Mouse (Mus musculus) embryonic fibroblast, embryonic 13.5 days (primary cell): ENCODE results near the gene Srsf6.

Source experiments
- CTCF ChIP-seq: IDR thresholded peaks from 2 replicates; pipeline ENCODE4 v1.5.1; 2011; ENCODE audit warnings: mild to moderate bottlenecking, control low read depth, low read length, moderate library complexity, borderline replicate concordance; ENCODE audit not compliant: insufficient read depth
- POLR2A ChIP-seq: IDR thresholded peaks from 2 replicates; pipeline ENCODE4 v1.6.1; 2011; ENCODE audit warnings: low read depth, mild to moderate bottlenecking, control low read depth, low read length, moderate library complexity

DNA sequence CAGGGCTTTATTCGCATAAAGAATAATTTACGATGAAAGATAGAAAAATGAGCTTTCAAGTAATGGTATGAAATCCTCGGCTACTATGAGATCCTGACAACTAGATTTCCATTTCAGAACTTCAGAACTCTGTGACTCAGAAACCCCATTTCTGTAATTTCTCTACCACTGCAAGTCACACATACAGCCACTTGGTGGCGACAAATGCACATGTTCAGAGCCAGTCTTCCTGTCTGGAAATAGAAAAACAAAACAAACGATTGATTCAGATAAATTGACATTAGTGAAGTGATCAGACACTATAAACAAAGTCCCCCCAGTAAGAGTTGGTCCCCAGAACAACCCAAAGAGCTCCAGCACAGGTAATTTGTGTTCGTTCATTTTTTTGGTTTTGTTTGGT lies 9.1 kb upstream of the Srsf6 start:
- TF ChIP-seq CTCF (no peak), POLR2A (no peak)
